ENCODE assay signal across 8 mouse cellular contexts in the genomic region with DNA sequence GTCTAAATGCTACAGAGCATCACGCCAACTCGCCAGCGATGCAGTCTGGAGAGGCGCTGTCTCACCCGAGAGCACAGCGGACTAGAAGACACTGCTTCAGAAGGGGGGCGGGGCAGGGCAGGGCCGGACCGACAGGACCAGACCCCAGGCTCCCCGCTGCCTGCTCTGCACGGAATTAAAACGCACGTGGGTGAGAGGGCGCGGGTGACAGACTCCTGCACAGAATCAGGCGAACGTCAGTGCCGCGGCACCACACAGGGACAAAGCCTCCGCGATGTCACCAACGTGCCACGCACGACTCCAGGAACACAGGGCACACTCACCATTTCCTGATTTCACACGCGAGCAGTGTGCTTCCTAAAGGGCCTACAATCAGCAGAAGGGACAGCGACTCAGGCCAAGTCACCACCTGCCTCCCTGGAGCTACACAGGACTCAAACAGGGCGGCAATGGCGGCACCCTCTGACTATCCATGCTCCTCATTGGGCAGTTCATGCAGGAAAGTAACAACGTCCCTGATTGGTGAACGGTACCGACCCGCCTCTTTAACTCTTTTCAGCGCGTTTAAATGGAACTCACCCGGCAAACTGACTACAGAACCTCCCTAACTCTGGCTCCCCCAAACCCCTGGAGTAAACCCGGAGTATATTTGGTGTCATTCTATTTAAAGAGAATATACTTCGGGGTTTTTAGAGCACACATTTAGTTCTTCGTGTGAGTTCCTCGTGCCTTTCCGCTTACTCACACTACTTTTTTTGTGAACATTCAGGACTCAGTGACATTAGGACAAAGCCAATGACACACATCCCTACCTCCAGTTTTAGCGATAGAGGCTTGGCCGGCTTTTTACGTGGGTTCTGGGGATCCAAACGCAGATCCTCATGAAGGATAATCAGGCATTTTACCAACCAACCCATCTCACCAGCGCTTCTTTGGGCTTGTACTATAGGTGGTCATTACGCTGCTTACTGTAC. TPM values are rescaled to one million over a fixed set of nuclear protein-coding genes. Genes with fewer than 3 reads are reported as not detected.
DNase-seq lines count a peak whose midpoint lies in the region; ATAC-seq lines count a peak whose summit lies in the region.

A gene (minus strand): TSS at position 468 of the 974 bp plus-strand sequence.

- ATAC-seq in megakaryocyte progenitor cell, adult 5-6 weeks (replicated peaks; ENCODE audit: poor library complexity): peak; percentile 100

- peak; percentile 93 for DNase-seq in adipocyte (ENCODE audit: low spot score)
- DNase-seq in embryo, embryonic 10 days (ENCODE audit: low spot score): peak; percentile 97
- peak; percentile 72 for DNase-seq in gastrocnemius, postnatal 10 days
- DNase-seq in induced T-regulatory cell, adult 2 months (ENCODE audit: low read depth): peak; percentile 94
- DNase-seq in left cerebral cortex, adult 9 months (ENCODE audit: low spot score in 2 of 2): peak; percentile 68 to 93
- DNase-seq in right cerebral cortex, postnatal 14 days: peak; percentile 79
- DNase-seq in urinary bladder, postnatal 36 days (ENCODE audit: low spot score in 2 of 2): peak; percentile 77 to 84

RNA-seq across cellular contexts. Expression of the gene that starts here (rescaled TPM):
- 1 to 10 TPM; 6.8 to 7.9 TPM for total RNA-seq in gastrocnemius, postnatal 10 days (2021)
- total RNA-seq in megakaryocyte progenitor cell, adult 5-6 weeks (2015): 18.9 and 27.4 TPM in 2 replicates
- total RNA-seq in megakaryocyte progenitor cell, adult 5-6 weeks (2017): 11.9 and 14.5 TPM in 2 replicates

Comparison
In these comparisons a context has a peak if more than half of its experiments do, and no peak if none do; other contexts are left out.
1. Peak in every context shown above with its lines: DNase-seq and ATAC-seq.